Mouse (Mus musculus): ENCODE results near the gene Wfdc10.

The Wfdc10 gene

GRCm38 (mm10) chr2:164701761-164702160 lies 45.9 kb downstream of the Wfdc10 start:
- DNase-seq (ENCODE audit: low spot score): no peak

- DNase-seq (ENCODE audit: low spot score): no peak
Measured at GRCm38 (mm10) chr2:164704235-164704634, 48.4 kb downstream of the Wfdc10 start.

GRCm38 (mm10) chr2:164705328-164705727 lies 49.5 kb downstream of the Wfdc10 start:
- no peak for DNase-seq (ENCODE audit: low spot score)

GRCm38 (mm10) chr2:164705991-164706390 lies 50.1 kb downstream of the Wfdc10 start:
- no peak for DNase-seq (ENCODE audit: low spot score)

Measured in ovary, postnatal 10 days (tissue).